Mouse (Mus musculus): ENCODE results near the gene Svs3b.
"Not testable (repeated sequence)": the region's sequence is repeated elsewhere in the genome, so short reads cannot be mapped to it uniquely, and the experiment has no call there.

Gene Svs3b

GRCm38 (mm10) chr2:164256540-164256939, at the start of gene Svs3b:
Gene Svs3b (minus strand): TSS chr2:164256640.
- not testable (repeated sequence) for DNase-seq (ENCODE audit: low spot score)

- not testable (repeated sequence) for DNase-seq (ENCODE audit: low spot score)
Measured at GRCm38 (mm10) chr2:164288968-164289367, 32.5 kb upstream of the Svs3b start, which contains the start of gene Svs3a. Gene Svs3a (plus strand): TSS chr2:164289268.

GRCm38 (mm10) chr2:164278359-164278758, 21.9 kb upstream of the Svs3b start, which contains the start of gene Svs4:
Gene Svs4 (minus strand): TSS chr2:164278459.
- no peak for DNase-seq (ENCODE audit: low spot score)

GRCm38 (mm10) chr2:164238366-164238765, 18.1 kb downstream of the Svs3b start, which contains the start of gene Svs2:
Gene Svs2 (minus strand): TSS chr2:164238466.
- no peak for DNase-seq (ENCODE audit: low spot score)

- no peak for DNase-seq (ENCODE audit: low spot score)
Measured at GRCm38 (mm10) chr2:164232671-164233070, 23.8 kb downstream of the Svs3b start.

- DNase-seq (ENCODE audit: low spot score) = no peak
Measured at GRCm38 (mm10) chr2:164228361-164229070, 27.9 kb downstream of the Svs3b start.

GRCm38 (mm10) chr2:164221522-164221921, 34.9 kb downstream of the Svs3b start, which contains the start of gene Wfdc15b:
Gene Wfdc15b (minus strand): TSS chr2:164221660.
- DNase-seq (ENCODE audit: low spot score) = no peak

GRCm38 (mm10) chr2:164219295-164219694, 37.1 kb downstream of the Svs3b start:
- no peak for DNase-seq (ENCODE audit: low spot score)

- no peak for DNase-seq (ENCODE audit: low spot score)
Measured at GRCm38 (mm10) chr2:164212711-164213110, 43.7 kb downstream of the Svs3b start.

- no peak for DNase-seq (ENCODE audit: low spot score)
Measured at GRCm38 (mm10) chr2:164210892-164211291, 45.5 kb downstream of the Svs3b start.

GRCm38 (mm10) chr2:164206676-164207075, 49.8 kb downstream of the Svs3b start:
- no peak for DNase-seq (ENCODE audit: low spot score)

- not testable (repeated sequence) for DNase-seq (ENCODE audit: low spot score)
Measured at GRCm38 (mm10) chr2:164206011-164206410, 50.4 kb downstream of the Svs3b start.
